Mouse (Mus musculus): ENCODE results near the gene App.
A peak's percentile ranks its signal among the peaks of the same experiment; 100 is the strongest.

Gene App

GRCm38 (mm10) chr16:85071791-85072190 lies 101.8 kb downstream of the App start:
- no peak for DNase-seq

GRCm38 (mm10) chr16:85071248-85071647 lies 102.3 kb downstream of the App start:
- DNase-seq, result peak; percentile 56 to 71

DNA sequence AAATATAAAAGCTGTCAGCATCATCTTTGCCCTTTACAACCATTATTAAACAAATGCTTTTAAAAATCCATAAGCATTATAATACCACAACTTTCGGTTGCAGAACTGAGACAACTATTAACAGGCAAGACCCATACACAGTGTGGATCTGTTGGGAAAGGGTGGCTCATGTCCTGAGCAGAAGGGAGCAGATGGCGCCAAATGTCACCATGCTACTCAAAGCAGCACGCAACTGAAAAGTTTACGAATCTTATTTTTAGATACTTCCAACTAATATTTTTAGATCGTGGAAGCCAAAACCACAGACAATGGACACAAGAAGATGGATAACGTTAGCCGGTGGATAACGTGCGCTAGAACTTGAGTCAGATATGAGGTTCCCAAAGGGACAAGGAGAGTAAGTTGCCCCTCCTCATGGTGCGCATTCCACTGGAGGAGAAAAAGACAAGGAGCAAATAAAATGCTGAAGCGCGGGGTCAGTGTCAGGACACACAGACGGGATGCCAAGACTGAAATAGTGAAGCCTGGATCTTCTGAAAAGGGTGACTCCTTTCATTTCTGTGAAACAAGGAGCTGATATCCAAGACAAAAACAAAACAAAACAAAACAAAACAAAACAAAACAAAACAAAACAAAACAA lies 106.2 kb downstream of the App start:
- DNase-seq, result no peak

DNA sequence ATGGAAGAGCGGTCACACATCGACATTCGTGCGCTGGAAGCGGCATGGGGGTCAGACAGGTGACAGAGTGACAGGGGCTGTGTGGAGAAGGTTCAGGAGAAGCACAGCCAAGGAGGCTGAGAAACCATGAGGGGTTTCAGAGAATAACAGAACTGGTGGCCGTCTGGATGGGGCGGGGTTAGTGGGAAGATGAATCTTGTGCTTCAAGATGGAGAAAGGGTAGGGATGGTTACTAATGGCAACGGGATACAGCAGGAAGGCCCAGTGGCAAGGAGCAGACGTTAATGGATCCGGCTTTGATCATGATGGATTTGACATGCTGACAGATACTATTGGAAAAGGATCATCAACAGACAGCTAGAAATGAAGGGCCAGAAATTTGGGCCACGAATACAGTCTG lies 107.3 kb downstream of the App start:
- DNase-seq, result no peak

GRCm38 (mm10) chr16:85064800-85065199 lies 108.8 kb downstream of the App start:
- DNase-seq, result no peak

GRCm38 (mm10) chr16:85062732-85063131 lies 110.8 kb downstream of the App start:
- no peak for DNase-seq

DNA sequence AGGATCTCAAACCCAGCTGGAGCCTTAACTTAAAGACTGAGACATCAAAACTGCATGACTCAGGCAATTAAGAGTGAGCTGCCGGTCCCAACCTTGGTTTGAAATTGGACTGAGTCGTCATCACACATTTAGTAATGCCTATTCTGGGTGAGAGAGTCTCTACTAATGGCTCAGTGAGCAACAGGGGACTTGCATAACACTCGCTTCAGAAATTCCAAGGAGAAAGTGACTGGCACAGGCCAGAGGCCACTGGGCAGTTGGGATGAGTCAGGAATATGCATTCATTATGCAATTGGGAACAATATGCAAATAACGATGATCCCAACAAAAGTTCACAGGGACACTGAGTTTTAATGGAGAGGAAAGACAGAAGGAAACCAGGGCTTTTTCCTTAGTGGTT lies 111.8 kb downstream of the App start:
- DNase-seq, result peak in 1 of 2 experiments; percentile 41

- no peak for DNase-seq
Observed at GRCm38 (mm10) chr16:85058138-85058537, 115.4 kb downstream of the App start.

GRCm38 (mm10) chr16:85056212-85056611 lies 117.4 kb downstream of the App start:
- no peak for DNase-seq

- no peak for DNase-seq
Observed at GRCm38 (mm10) chr16:85053996-85054395, 119.6 kb downstream of the App start.

GRCm38 (mm10) chr16:85047310-85047709 lies 126.3 kb downstream of the App start:
- no peak for DNase-seq

- no peak for DNase-seq
Observed at GRCm38 (mm10) chr16:85041153-85041959, 132.2 kb downstream of the App start.

GRCm38 (mm10) chr16:85038731-85039130 lies 134.8 kb downstream of the App start:
- no peak for DNase-seq

- no peak for DNase-seq
Observed at GRCm38 (mm10) chr16:85037969-85038644, 135.5 kb downstream of the App start.

GRCm38 (mm10) chr16:85035815-85036214 lies 137.8 kb downstream of the App start:
- DNase-seq, result no peak

- DNase-seq, result no peak
Observed at GRCm38 (mm10) chr16:85033747-85034146, 139.8 kb downstream of the App start.

GRCm38 (mm10) chr16:85030810-85031209 lies 142.8 kb downstream of the App start:
- no peak for DNase-seq

- no peak for DNase-seq
Observed at GRCm38 (mm10) chr16:85028396-85028795, 145.2 kb downstream of the App start.

DNA sequence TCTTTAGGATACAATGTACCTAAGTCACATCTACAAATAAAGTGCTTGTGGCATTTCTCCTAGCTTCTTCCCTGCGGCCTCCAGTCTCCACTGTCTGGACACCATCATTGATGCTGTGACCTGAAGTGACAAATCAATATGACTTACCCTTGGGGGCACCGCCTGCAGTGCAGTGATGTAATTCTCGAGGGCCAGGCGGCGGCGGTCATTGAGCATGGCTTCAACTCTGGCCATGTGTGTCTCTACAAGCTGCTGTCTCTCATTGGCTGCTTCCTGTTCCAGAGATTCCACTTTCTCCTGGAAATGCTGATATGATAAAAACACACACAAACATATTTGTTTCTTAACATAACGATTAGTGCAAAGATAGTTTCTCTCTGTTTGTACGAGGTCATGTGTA lies 148.9 kb downstream of the App start:
- no peak for DNase-seq

DNA sequence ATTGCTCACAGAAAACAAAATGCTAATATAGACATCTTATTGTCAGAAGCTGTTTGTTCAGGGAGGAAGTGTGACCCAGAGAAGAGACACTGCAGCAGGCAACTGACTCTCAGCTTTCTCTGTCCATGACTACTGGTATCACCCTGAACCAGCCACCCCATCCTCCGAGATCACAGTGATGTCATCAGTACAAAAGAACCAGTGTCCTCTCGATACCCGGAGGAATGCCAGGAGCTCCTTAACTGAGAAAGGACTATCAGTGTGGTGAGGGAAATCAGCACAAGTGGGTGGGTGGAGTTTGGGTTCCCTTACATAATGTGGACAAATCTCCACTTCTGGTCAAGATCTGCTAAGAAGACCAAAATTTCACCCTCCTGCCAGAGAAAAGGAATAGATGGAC lies 150.5 kb downstream of the App start:
- no peak for DNase-seq

DNA sequence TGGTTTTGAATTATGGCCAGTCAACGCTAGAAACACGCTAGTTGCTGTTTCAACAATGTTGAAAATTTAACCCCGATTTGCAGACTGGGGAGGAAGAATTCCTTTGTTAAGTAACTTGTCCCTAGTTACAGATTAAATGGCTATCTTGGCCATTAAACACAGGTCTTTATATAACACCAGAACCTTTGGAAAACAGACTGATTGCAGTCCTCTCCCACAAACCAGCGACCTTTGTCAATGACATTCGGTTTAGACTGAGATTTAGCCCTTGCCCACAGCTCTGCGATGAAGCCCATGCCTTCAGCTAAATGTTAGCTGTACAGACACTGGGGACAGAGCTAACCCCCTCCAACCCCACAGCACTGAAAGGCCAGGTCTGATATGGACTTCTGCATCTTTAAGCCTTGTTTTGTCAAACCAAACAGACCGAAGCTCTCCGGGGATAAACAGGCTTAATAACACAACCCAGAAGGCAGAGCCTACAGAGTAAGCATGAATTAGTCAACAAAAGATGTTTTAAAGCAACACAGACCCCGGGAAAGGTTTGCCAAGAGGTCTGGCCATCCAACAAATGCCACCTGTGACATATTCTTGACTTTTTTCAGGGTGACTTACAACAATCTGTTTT lies 152.8 kb downstream of the App start:
- peak; percentile 69 to 85 for DNase-seq

- DNase-seq, result no peak
Observed at GRCm38 (mm10) chr16:85019273-85019672, 154.3 kb downstream of the App start.

DNA sequence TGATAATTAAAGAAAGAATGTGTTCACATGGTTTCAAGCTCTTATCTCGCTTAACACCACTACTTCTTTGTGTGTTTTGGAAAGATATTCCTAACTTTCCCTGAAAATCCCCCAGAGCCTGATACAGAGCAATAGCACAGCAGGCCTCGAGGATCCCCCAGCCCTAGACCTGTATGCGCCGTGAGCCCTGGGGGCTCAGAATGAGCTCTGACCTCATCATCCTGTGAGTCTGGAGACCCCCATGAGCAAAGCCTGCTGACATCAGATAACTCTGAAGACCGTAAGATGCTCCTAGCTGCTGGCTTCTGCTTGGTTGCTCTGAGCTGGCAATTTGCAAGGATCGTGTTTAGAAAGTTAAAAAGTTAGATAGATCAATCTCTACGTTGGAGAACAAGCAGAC lies 155.7 kb downstream of the App start:
- DNase-seq, result no peak
